Mouse (Mus musculus): Measurements from ENCODE around the gene Cx3cr1.

- TF ChIP-seq POLR2A (IDR thresholded peaks at IDR 0.05; ENCODE audit: borderline replicate concordance, low read depth, low read length) (no peak), CTCF (IDR thresholded peaks at IDR 0.05; ENCODE audit: low read depth, low read length) (no peak)
Measured at GRCm38 (mm10) chr9:119969811-119970210, 99.9 kb downstream of the Cx3cr1 start.

Measured in bone marrow macrophage, adult 2 months (primary cell).